Mouse (Mus musculus): ENCODE data around the gene Nrros. TPM values are rescaled to one million over a fixed set of nuclear protein-coding genes. Genes with fewer than 3 reads are reported as not detected.

Gene Nrros
- 10 to 100 TPM in 1 of 2 experiments, 1 to 10 TPM in 1; 7.3 to 10.3 TPM for total RNA-seq (2021)

DNA sequence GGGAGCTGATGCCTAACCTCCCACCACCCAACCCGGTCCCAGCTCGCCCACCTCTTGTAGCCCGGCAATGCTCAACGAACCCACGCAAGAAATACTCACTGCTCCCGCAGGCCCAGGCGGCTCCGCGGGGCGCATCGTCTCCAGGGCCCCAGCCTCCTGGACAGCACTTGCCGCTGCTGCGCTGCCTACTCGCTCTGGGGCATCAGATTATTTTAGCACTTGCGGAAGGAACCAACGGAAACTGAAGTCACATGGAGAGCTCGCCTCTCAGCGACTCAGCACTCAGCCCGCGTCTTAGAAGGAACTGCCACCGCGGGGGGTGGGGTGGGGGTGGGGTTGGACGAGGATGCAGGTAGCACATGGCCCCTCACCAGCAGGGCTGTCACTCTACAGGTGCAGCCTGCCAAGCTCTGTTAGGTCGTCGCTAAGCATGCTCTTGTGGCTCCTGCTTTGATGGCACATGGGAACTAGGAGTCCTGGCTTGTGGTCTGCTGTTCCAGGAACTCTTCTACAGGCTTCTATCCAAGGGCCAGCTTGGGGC, at the start of gene Nrros:
Gene Nrros (minus strand): TSS at position 314 of the 541 bp plus-strand sequence.
- intact Hi-C loops (cut with DNase I) = no loop called here
- DNase-seq (ENCODE audit: extremely low spot score in 1 of 2, low spot score in 2 of 2) = peak in 1 of 2 experiments; percentile 68

- intact Hi-C loops (cut with DNase I) = no loop called here
- DNase-seq (ENCODE audit: extremely low spot score in 1 of 2, low spot score in 2 of 2) = peak in 1 of 2 experiments; percentile 16
Measured at GRCm38 (mm10) chr16:32214804-32215576, 49.6 kb upstream of the Nrros start.

DNA sequence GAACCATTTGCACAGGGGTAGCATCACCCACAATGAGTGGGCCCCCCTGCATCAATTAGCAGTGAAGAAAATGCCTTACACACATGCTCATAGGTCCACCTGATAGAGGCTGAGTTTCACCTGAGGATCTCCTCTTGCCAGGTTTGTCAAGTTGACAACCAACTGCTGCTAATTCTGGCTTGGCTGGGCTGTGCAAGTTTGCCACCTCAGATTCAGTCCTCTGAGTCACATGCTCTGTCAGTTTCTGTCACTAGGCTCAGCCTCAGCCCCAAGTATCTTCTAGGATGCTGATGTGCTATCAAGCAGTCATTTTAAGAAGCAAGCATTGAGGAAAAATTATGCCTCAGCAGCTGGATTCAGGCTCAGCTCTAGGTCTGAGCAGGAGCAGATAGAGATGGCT, 48.8 kb upstream of the Nrros start:
- DNase-seq (ENCODE audit: extremely low spot score in 1 of 2, low spot score in 2 of 2) = no peak
- intact Hi-C loops (cut with DNase I) = no loop called here

- intact Hi-C loops (cut with DNase I) = loop anchor here (10.0 kb wide), 1 partner anchor 90 kb away; no protein-coding TSS in a partner anchor
Measured at GRCm38 (mm10) chr16:32204902-32205301, 39.5 kb upstream of the Nrros start.

GRCm38 (mm10) chr16:32202681-32203080, 37.3 kb upstream of the Nrros start:
- DNase-seq (ENCODE audit: extremely low spot score in 1 of 2, low spot score in 2 of 2) = peak; percentile 20 to 81
- intact Hi-C loops (cut with DNase I) = loop anchor here (10.0 kb wide), 1 partner anchor 88 kb away; no protein-coding TSS in a partner anchor

More at GRCm38 (mm10) chr16:32204902-32205301, 39.5 kb upstream of the Nrros start:
- no peak for DNase-seq (ENCODE audit: extremely low spot score in 1 of 2, low spot score in 2 of 2)

DNA sequence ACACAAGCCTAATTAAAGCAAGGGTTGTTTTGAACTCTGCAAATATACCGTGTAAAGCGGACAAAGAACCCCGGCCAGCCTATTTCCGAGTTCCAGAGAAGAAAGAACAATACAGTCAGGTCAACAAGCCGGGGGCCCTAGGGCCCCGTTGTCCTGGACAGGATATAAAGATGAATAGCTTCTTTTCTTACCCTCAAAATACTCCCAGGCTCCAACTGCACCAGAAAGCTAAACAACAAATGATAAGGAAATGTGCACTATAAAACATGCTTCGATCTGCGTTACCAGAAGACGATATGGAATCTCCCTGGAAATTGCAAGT, 35.6 kb upstream of the Nrros start:
- intact Hi-C loops (cut with DNase I) = loop anchor here (10.0 kb wide), 1 partner anchor 86 kb away; no protein-coding TSS in a partner anchor
- no peak for DNase-seq (ENCODE audit: extremely low spot score in 1 of 2, low spot score in 2 of 2)

DNA sequence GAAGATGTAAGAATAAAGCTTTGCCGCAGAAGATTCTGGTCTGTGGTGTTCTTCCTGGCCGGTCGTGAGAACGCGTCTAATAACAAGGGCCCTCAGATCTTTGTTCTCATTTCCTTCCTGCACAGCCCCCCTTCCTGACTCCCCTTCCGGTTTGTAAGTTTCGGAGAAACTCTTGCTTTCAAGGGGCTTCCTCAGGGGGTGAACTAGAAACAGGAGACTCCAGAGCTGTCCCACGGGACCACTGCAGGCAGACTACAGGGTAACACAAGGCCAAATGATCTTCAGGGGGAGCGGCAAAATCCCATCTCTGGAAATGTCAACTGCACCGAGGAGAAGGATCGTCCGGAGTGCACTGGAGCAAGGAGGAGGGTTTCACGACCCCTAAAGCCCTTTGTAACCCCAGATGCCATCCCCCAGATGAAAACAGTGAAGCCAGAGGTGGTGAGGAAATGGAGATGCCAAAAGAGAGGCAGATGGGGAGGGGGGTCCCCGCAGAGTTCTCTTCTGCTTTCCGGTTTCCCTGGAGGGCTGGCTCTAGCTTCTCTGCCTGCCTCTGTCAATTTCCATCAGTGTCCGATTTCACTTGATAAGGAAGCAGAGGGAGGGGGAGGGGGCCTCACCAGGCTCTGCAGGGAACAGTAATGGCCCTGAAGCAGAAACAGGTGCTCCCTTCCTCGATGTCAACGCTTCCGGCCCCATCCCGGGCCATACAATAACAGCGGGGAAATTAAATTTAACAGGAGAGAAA, 35.0 kb upstream of the Nrros start:
- intact Hi-C loops (cut with DNase I) = loop anchor here (10.0 kb wide), 1 partner anchor 86 kb away; no protein-coding TSS in a partner anchor

DNA sequence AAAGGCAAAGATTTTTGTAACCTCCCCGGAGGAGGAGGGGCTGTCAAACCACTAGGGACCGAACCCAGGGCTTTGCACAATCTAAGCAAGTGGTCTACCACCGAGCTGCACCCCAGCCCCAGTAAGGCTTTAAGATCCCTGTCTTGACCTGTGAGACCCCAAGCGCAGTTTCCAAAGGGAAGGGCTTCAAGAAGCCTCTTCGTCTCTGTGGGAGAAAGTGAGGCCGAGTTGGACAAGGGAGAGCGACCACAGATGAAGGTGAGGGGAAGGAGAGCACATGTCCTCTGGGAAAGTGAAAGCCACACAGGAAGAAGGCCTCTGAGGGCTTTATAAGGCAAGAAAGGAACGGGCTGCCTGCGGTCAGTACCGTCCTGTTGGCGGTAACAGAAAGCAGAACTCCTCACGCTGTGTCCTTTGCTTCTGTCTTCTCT, 24.6 kb upstream of the Nrros start:
- DNase-seq (ENCODE audit: extremely low spot score in 1 of 2, low spot score in 2 of 2) = no peak

More for the DNA sequence above, 35.0 kb upstream of the Nrros start:
- peak in 1 of 2 experiments; percentile 75 for DNase-seq (ENCODE audit: extremely low spot score in 1 of 2, low spot score in 2 of 2)

GRCm38 (mm10) chr16:32189109-32189508, 23.7 kb upstream of the Nrros start:
- intact Hi-C loops (cut with DNase I) = no loop called here
- DNase-seq (ENCODE audit: extremely low spot score in 1 of 2, low spot score in 2 of 2) = peak in 1 of 2 experiments; percentile 56

More for the DNA sequence above, 24.6 kb upstream of the Nrros start:
- intact Hi-C loops (cut with DNase I) = no loop called here

DNA sequence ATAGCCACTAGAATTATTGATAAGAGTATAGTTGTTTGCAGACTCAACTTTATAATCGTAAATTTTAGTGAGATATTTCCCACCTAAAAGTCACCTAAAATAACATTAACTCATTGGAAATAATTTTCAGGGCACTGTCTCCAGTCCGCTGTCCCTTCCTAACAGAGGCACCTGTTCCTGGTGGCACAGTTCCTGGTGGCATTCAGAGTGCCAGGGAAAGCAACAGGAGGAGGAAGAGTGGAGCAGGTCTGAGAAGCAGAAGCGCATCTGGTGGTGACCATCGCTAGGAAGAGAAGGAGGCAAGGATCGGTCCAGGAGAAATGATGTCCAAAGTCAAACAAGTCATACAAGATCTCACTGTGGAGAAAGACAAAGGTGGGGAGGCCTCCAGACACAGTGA, 20.7 kb upstream of the Nrros start:
- intact Hi-C loops (cut with DNase I) = no loop called here
- no peak for DNase-seq (ENCODE audit: extremely low spot score in 1 of 2, low spot score in 2 of 2)

DNA sequence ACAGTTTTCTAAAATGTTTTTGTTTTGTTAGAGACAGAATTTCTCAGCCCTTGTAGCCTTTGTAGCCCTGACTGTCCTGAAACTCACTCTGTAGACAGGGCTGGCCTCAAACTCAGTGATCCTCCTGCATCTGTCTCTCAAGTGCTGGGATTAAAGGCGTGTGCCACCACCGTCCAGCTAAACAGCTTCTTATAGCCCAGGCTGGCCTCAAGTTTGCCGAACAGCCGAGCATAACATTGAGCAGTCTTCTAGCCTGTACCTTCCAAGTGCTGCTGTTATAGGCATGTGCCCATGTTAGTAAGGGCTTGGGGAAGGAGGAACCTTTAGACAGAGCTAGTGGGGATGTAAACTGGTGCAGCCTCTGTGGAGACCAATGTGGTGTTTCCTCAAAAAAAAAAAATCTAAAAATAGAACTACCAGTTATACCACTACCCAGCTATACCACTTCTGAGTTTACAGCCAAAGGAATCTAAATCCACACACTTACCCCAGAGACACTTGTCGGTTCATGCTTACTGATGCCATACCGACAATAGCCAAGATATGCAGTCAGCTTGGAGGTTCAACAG, 14.0 kb upstream of the Nrros start, which contains the start of gene Bex6:
Gene Bex6 (plus strand): TSS at position 491 of the 569 bp plus-strand sequence.
- DNase-seq (ENCODE audit: extremely low spot score in 1 of 2, low spot score in 2 of 2) = no peak
- intact Hi-C loops (cut with DNase I) = no loop called here

DNA sequence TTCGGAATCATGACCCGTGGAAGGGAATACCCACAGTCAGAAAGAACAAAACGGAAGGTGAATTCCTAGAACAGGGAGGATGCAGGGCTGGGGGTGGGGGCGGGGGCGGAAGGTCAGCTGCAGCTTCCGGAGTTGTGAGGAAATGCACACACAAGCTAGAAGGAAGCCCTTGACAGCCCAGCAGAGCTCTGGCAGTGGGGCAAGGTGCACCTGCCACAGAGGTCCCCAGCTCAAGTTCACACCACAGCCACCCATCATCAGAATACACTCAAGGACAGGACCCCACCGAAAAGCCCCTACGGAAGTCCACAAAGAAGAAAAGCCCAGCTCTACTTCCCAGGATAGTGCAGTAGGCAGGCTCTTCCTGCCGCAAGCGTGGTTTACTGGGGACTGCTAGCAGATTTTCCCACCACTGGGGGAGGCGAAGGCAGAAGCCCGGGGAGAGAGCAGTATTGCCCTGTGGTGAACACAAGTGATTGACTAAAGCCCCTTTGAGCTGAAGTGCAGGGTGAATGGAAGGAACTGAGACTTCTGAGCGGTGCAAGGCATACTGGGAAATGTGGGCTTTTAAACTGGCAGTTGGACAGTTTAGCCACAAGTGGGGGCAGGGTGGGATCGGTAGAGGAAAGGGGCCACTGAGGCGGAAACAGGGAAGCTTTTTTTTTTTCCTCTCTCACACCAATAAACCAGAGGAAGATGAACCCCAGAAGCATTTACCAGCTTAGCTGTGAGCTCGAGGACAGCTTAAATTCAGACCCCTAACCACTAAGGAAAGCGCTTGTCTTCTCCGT, 11.7 kb upstream of the Nrros start:
- DNase-seq (ENCODE audit: extremely low spot score in 1 of 2, low spot score in 2 of 2) = peak in 1 of 2 experiments; percentile 39
- intact Hi-C loops (cut with DNase I) = no loop called here

GRCm38 (mm10) chr16:32175029-32175428, 9.6 kb upstream of the Nrros start:
- intact Hi-C loops (cut with DNase I) = no loop called here
- DNase-seq (ENCODE audit: extremely low spot score in 1 of 2, low spot score in 2 of 2) = no peak

DNA sequence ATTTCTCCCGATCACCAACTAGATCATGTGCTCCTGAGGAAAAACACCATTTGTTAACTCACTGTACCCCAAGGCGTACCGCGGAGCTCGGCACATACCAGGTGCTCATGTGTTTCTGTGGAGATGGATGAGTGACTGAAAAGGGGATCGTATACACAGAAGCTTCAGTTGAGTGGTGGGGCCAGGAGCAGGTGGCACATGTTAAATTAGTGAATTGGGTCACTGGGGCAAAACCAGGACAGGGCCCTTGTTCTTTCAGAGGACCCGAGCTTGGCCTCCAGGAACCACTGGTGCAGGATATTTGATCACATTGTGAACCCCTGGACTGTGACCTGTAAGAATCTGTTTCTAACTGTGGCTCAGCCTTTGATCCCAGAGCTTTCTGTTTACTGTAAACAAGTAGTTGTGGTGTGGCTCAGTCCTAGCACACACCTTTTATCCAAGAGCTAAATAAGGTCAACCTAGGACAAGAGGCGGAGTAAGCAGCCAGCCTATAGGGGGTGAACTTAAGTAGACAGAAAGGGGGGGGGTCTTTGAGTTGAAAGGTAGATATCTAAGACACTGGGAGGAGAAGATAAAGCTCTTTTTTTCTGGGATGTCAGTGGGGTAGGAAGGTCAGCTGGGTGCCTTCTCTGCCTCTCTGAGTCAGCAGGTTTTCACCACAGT, 9.1 kb upstream of the Nrros start:
- intact Hi-C loops (cut with DNase I) = no loop called here
- DNase-seq (ENCODE audit: extremely low spot score in 1 of 2, low spot score in 2 of 2) = no peak

- no peak for DNase-seq (ENCODE audit: extremely low spot score in 1 of 2, low spot score in 2 of 2)
- intact Hi-C loops (cut with DNase I) = no loop called here
Measured at GRCm38 (mm10) chr16:32173401-32173800, 8.0 kb upstream of the Nrros start.

DNA sequence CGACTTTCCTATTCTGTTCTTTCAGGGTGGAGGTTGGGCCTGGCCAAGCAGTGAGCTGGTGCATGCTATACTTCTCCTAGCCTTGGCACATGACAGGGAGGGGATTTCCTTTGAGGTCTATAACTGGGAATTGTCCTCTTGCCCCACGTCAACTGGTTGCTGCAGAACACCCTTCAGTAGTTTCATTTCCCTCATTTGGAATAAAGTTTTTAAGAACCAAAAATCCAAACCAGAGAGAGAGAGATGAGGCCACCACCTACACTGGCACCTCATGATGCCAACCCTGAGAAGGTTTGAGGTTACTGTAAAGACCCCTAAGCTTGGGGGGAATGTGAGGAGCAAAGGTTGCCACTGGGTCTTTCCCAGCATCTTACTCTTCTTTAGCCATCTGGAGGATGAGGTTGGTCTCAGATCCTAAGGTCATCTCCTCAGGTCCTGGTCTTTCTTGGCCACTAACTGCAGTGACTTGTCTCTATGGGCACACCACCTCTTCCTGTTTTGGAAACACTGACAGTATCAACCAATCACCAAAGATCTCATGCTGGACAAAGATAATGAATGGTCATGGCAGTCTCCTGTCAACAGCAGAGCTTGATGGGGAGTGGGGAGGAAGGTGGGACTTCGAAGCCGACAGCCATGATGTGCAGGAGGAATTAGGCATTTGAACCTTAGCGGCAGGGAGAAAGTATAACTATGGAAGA, 5.8 kb upstream of the Nrros start:
- no peak for DNase-seq (ENCODE audit: extremely low spot score in 1 of 2, low spot score in 2 of 2)
- intact Hi-C loops (cut with DNase I) = no loop called here

- intact Hi-C loops (cut with DNase I) = no loop called here
- DNase-seq (ENCODE audit: extremely low spot score in 1 of 2, low spot score in 2 of 2) = no peak
Measured at GRCm38 (mm10) chr16:32167819-32168545, 2.6 kb upstream of the Nrros start.
